Mouse (Mus musculus) retina, adult 2 months (tissue): ENCODE data around the gene Gas2l1.

ENCODE experiments used
- DNase-seq: peaks from one replicate; pipeline ENCODE4 v3.0.0-alpha.2; 2012; ENCODE audit warnings: low read depth, low spot score

The Gas2l1 gene

DNA sequence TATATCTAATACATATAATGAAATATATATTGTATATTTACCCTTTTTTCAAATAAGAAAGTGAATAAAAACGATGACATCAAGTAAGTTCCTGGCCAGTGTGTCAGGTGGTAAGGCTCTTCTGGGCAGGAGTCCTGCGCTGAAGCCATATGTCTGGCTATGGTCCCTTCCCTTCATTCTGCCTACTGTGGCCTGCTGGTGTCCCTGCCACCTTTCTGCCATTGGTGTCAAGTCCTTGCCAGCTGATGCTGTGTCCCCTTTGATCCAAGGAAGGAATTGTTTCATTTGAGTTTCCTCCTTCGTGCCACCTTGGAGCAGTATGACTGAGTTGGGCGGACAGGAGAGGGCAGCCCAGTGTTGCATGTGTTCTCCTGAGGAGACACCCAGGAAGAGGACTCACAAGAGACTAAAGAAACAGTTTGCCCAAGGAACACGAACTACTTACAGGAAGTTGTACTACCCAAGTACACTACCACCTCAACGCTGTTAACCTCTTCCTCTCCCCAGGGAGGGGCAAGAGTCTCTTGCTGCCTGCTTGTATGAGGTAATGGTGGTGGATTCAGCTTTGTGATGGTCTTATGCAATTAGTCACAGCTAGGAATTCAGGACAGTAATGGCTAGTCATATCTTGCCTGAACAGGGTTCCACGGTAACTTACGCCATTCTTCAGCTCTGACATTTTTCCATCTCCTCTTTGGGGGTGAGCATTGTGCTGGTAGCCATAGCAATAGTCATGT lies 22.3 kb downstream of the Gas2l1 start:
- DNase-seq, result no peak

DNA sequence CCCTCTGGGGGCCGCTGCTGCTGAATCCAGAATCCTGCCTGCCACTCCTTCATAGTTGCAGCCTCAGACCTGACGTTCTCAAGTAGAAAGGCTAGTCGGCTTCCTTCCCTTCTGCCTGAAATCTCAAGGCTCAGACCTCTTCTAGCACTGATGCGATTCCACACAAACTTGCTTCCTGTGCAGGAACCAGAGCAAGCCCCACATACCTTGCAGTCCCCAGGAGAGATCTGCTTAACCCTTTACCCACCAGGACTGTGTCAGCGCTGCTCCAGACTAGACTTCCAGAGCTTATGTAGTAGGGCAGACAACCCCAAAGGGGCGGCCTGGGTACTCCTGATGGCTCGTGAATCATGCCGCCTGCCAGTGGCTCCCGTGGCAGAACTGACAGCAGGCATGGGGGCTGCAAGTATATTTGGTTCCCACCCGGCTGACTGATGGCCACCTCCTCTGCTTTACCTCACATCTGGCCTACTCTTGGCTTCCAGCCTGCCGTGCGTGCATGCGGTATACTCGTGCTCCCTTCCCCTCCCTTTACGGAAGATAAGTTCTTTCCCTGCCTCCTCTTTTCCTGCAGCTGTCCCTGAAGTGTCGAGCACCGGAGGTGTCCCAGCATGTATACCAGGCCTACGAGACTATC lies 23.9 kb downstream of the Gas2l1 start:
- DNase-seq, result no peak

DNA sequence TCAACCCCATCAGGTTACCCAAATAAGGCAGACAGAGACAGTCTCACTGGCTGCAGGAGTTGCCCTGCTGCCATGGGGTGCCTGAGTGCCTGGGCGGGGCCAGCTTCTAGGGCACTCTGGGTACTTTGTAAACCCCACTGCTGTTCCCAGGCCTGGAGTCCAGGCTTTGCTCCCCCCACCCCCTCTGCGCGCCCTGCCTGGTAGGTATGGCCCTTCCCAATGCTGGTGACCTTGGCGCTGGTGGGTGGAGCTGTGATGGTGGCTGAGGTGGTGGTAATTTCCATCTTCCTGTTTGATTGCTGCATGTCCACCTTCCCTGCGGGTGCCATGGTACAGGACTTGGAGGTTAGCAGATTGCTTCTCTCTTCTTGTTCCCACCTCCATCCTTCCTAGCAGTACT lies 24.5 kb downstream of the Gas2l1 start:
- DNase-seq, result no peak

DNA sequence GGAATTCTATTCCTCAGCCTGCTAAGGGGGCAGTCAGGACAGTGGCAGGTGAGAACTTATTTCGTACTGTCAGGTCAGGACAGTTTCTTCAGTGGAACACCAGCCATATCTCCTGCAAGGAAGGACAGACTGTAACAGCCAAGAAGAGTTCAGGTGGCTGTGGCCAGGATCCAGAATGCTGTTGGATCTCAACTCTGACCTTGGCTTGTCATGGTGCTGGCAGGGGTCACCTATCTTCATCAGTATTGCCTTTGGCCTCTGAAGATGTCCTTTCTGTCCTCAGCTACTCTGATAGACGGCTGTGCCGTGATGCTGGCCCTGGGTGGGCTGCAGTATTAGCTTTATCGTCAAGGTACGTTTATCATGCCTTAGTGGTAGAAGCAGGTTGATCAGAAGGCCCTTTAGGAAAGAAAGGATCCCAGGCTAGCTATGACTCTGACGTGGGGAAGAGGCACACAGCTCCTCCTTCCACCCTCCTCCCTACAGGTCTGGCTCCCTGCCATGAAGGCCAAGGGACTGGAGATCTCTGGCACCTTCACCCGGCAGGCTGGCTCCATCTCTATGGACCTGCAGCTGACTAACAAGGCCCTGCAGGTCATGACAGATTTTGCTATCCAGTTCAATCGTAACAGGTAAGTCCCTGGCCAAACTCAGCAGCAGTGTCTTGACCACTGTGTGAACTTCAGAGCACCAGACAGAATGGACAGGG lies 27.8 kb downstream of the Gas2l1 start:
- DNase-seq, result no peak

DNA sequence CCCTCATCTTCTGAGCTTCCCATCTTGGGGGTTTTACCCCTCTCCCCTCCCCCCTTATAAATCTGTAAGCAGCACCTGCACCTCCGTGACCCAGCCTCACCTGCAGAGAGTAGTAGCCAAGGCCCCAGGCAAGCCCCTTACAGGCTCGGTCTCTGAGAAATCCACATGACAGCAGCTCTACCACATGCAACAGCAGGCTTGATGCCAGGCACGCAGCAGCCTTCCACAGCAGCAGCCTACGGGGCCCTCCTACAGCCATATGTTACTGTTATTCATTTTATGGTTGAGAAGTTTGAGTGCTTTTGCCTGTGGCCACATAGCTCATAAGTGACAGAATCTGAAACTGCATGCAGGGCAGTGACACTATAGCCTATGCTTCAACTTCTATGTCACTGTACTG lies 29.7 kb downstream of the Gas2l1 start:
- DNase-seq, result no peak

DNA sequence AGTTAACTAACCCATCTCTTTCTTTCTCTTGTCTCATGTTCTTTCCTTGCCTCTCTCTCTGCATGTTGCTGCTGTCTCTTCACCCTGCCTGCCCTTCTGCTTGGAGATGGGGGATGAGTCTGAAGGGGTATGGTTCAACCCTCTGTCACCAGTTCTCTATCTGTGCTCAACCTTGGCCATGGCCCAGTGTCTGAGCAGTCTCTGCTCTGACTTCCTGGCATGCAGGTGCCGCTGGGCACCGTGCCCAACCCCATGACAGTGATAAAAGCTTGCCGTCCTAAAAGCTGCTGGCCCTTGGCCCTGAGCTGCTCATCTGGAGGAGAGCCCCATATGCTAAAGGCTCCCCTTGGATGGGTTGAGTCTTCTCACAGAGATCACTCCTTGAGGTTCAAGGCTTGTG lies 32.0 kb downstream of the Gas2l1 start:
- DNase-seq, result no peak

DNA sequence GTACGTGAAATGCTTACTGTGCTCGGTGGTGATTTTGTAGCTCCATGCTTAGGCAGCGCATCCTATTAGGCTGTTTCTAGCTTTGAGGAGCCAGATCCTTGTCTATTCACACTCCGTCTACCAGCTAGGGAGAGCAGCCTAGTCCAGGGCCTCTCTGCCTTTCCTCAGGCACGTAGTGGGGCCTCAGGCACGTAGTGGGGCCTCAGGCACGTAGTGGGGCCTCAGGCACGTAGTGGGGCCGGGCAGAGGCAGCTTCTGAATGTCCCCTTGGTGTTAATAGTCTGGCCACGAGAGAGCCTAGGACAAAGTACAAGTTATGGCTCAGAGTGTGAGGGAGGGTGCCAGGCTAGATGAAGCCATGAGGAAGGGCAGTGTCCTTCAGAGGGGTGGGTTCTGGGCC lies 32.4 kb downstream of the Gas2l1 start:
- DNase-seq, result no peak

DNA sequence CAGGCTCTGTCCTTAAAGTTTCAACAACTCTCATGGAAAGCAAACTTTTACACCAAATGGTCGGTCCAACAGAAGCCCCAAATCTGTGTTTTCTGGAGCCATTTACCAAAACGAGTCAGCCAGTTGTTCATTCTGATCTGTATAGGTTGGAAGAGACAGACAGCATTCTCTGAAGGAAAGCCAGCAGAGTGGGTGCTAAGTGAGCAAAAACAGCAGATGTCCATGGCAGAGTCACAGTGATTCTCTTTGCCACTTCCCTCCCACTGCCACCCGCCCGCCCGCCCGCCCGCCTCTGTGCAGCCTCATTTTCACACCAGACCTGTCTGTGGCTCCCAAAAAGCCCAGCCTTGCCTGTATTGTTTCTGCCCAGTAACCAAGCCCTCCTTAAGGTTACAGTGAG lies 36.9 kb downstream of the Gas2l1 start:
- DNase-seq, result no peak

DNA sequence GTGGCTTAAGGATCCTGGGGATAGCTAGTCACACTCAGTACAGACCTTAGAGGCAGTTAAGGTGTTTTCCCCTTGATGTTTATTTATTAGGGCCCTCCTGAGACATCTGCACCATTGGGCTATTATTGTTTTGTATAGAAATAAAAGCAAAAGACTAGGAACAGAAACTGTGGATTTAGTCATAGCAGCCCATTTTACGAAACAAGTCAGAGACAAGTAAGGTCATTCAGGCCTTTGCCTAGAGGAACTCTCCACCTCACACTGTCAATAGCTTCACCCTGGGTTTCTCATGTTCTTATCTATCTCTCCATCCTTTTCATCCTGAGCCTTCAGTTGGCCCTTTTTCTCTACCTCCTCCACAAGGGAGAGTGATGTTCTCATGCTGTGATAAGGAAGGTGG lies 40.0 kb downstream of the Gas2l1 start:
- DNase-seq, result no peak

DNA sequence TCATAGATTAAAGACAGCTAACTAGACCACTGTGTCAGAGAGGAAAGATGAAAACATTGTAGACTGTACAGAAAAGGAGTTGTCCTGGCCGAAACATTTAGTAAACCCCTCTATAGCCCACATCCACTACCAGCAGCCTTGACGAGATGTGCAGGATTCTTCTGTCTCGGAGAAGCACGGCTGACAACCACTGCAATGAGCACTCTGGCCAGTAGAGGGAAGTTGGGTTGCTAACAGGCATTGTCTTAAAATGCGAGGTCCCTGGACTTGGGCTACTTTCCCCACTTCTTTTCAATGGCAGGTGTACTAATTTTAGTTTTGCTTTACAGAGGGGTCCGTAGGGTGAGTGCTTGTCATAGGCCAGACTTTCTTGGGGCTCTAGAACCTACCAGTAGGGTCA lies 47.6 kb downstream of the Gas2l1 start:
- no peak for DNase-seq

DNA sequence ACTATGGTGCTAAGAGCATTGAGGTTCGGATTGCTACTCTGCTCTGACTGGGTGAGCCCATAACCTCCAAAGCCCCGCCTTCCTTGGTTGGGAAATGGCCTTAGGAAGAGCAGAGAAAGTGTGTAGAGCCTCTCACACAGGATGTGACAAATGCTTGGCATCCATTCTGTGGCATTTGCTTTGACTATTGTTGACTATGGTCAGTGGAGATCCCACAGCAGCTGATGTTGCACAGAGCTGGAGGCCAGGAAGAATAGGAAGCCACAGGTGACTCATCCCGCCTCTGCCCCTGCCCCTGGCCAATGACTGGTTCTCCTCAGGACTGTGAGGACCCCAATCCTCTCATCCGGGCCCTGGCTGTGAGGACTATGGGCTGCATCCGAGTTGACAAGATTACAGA lies 48.8 kb downstream of the Gas2l1 start:
- DNase-seq, result no peak

DNA sequence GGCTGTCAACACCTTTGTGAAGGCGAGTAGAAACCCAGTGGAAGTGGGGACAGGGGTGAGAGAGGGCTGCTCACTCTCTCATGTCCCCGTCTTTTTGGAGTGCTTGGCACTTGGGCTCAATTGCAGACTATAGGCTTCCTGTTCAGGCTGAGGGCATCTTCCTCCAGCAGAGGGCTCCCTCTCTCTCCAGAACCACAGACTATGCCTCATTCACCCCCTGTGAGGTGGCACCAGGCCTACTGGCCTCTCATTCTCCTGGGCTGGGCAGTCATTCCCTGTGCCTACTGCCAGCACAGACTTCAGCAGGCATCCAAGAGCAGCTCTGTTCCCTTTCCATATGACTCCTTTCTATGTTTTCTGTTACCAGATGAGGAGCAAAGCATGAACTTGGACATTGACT lies 49.4 kb downstream of the Gas2l1 start:
- no peak for DNase-seq

DNA sequence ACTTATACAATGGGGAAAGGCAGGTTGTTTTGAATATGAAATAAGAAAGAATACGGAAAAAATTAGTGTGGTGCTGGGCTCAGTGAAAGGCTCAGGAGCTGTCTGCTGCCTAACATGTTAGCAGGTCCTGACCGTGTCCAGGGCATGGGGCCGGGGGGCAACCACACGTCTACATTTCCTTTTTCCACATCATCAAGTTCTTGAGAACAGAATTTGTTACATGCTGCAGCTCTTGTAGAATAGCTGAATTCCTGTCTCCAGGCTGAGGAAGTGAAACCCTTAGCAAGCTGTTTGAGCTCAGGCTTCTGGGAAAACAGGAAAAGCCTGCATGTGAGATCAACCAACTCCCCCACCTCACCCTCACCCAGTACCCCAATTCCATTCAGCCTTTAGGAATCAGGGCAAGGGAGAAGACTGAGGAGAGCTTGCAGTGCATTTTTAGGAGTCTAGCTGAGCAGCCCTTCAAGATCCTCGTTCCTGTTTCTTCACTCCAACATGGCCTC lies 52.9 kb downstream of the Gas2l1 start:
- no peak for DNase-seq

DNA sequence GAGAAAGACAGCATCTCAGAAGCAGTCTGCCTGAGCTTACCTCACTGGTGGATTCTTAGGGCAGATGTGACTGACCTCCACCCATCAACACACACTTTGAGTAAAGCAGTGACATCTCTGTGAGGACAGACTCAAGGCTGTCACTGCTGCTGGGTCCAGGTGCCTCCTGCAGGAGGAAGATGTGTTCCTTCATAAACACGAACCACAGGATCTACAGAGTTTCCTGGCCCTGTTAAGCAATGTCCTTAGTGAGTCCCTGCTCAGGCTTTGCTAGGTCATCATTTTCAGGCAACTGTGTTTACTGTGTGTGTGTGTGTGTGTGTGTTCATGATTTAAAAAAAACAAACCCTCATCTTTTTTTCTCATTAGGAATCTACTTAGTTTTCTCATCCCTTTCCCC lies 53.6 kb downstream of the Gas2l1 start:
- DNase-seq, result no peak

DNA sequence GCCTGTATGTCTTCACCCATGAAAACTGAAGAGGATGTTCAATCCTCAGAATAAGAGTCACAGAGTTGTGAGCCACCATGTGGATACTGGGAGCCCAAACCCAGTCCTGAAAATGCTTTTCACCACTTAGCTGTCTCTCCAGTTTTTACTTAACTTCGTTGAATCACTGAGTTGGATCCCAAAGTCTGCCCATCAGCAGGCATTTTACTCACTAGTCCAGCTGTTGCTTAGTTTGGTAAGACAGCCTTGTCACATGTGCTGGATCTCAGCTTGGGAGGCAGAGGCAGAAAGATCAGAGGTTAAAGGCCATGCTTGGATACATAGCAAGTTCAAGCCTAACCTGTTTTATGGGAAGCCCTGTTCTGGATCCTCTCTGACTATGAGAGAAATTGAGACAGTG lies 54.9 kb downstream of the Gas2l1 start:
- no peak for DNase-seq

DNA sequence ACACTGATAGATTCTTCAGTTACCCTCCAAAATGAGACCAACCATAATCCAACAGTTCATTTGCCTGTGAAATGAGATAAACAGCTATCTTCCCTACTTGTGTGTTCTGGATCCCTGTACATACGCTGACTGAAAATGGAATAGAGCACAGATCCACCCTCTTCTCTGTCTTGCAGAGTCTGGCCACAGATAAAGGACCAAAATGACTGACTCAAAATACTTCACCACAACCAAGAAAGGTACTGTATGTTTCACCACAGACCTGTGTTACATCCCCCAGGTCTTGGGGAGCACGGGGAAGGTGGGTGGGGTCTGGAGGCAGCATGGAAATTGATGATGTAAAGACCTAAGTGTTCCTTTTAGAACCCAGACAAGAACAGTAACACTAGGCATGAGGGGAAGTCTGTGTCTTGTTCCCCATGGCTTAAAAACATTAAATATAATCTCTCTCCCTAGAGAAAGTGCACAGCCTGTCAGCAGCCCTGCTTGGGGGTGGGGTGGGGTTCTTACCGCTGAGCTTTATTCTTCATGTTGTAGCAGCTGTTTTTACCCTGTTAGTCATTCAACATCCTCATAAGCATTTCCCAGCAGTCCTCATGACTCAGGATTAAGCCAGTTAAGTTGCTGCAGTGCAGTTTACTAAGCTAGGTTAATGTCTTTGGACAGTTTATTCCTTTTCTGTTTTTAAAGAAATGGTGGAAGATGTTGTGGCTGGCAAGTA lies 55.6 kb downstream of the Gas2l1 start:
- no peak for DNase-seq

DNA sequence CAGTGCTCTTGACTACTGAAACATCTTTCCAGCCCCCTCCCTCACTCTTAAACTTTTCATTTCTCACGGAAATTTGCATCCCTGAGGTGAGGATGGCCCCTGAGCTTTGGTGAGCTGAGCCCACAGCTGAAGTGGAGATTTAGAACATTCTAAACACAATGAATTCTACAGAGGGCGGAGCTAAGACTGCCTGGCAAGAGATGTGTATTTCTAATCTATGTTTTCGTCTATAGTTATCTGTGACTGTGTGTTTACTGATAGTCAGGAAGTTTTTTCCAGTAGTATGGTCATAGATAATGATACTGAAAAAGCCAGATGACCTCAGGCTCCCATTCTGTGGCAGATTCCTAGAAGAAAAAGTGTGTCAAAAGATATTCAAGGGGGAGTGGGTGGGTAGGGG lies 56.3 kb downstream of the Gas2l1 start:
- DNase-seq, result no peak

DNA sequence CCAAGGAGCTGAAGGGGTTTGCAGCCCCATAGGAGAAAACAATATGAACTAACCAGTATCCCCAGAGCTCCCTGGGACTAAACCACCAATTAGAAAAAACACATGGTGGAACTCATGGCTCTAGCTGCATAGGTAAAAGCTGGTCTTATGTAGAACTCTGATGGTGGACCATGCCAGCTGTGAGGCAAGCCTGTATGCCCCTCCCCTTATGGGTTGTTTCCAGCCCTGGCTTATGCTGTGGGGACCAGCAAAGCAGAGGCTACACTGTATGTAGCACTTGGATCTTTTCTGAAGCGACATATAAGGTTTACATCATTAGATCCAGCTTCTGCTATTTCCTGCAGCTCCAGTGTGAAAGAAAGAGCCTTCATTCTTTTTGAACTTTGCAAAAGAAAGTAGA lies 57.9 kb downstream of the Gas2l1 start:
- DNase-seq, result no peak

DNA sequence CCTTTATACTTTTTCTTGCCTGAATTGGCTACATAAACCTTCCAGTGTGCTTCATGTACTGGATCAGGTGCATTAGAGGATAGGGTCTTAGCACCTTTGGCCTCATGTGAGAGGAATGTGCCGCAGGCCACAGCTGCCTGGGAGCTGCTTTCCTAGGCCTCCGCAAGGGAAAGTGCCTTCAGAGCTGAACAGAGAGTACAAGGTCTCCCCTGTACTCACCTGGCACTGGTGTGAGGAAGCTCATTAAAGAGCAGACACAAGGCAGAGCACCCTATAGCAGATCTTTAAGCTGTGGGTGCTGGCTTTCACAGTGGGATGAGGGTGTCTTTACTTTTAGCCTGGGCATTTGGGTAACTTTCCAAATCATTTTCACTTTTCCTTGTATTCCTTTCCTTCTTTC lies 59.6 kb downstream of the Gas2l1 start:
- no peak for DNase-seq
